Mouse (Mus musculus) brown adipose tissue, adult 24 weeks (tissue): Measurements from ENCODE around the gene Megf8. TPM values are rescaled to one million over a fixed set of nuclear protein-coding genes. Genes with fewer than 3 reads are reported as not detected.

ENCODE experiments used
- H3K27ac ChIP-seq: fragments of 200-500 bp; replicated peaks from 2 replicates; pipeline ENCODE4 v1.5.1; 2012; ENCODE audit warnings: low read depth, mild to moderate bottlenecking, low read length
- H3K4me1 ChIP-seq: fragments of 200-500 bp; 2 replicates; pipeline ENCODE4 v1.6.1; 2012; ENCODE audit warnings: low read length, mixed read lengths; ENCODE audit not compliant: control insufficient read depth, insufficient read depth, insufficient read length
- H3K4me3 ChIP-seq: fragments of 200-500 bp; 2 replicates; pipeline ENCODE4 v1.5.1; 2012; ENCODE audit warnings: low read depth, mild to moderate bottlenecking, low read length, moderate library complexity; ENCODE audit not compliant: insufficient read depth
- polyA plus RNA-seq: library from polyadenylated mRNA; stranded (reverse); fragments of >200 nt; gene quantifications from 2 replicates; pipeline ENCODE4 v1.2.4, GENCODE M21; 2012; ENCODE audit not compliant: missing spikeins, insufficient read depth, insufficient read length

The Megf8 gene
- polyA plus RNA-seq, 1 experiment: 12.7 TPM

DNA sequence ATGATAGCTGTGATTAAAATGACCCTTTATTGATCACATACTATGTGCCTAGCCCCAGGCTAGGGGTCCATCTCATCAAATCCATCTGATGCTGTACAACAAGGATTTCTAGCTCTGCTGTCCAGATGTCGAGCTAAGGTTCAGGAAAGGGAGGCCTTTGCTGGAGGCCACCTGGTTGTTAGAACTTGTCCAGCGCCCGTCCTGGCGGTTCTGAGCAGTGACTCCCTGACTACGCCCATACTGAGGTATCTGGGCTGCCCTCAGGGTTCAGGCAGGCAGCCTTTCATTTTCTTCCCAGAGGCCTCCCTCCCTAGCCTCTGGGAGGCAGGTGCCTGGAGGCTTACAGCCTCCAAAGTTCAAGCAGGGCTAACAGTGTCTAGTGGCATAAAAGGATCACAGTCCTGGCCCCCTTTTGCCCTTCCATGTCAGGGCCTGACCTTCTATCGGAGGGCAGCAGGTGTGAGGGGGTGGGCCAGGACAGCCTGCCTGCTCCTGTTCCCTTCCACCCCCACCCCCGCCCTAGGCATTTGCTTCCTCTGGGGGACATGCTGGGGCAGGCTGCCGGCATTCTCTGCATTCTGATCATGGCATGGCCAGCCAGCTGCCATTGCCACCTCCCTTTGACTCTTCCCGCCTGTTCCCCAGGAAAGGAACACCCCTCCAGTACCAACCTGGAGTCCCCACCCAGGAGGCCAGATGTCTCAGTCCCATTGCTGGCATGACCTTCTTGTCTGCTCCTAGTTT is 41.2 kb upstream of the Megf8 start:
- H3K4me1 ChIP-seq: peaks cover 11% of the 10 kb centered on the region
- no peak overlapping the region for H3K27ac ChIP-seq
- no peak overlapping the region for H3K4me3 ChIP-seq

DNA sequence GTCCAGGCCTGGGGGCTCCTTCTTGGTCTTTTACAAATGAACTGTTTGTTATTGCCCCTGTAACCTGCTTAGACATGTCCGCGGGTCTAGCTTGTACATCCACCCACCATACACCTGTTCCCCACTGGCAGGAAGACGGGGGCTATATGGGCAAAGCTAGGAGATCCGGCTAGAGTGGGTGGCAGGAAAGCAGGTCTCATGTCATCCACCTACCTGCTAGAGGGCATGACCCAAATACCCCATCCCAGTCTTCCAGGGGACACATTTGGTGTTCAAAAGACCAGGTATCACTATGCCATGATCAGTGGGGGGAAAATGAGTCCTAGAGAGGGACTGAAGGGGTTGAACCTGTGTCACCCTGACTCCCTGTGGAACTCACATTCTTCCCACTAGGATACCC is 39.6 kb upstream of the Megf8 start:
- peak overlapping the region; percentile 45 for H3K27ac ChIP-seq
- H3K4me1 ChIP-seq: peaks cover 16% of the 10 kb centered on the region
- H3K4me3 ChIP-seq: no peak overlapping the region

DNA sequence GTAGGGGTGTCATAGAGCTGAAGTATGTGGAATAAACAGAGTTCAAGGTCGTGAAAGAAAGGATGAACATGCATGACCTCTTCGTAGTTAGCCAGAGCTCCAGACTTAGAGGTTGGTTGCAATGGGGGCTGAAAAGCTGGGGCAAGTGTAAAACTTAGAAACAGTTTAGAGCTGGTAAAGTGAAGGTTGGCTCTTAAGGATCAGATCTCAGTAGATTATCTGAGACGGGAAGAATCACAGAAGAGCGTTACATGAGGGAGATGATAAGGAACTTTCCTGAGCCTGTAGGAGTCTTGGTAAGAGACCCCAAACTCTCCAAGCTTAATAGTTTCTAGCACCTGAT is 39.0 kb upstream of the Megf8 start:
- Histone ChIP-seq H3K4me3 (peak overlapping the region; percentile 41), H3K27ac (peak overlapping the region; percentile 45), H3K4me1 (peaks cover 19% of the 10 kb centered on the region)

DNA sequence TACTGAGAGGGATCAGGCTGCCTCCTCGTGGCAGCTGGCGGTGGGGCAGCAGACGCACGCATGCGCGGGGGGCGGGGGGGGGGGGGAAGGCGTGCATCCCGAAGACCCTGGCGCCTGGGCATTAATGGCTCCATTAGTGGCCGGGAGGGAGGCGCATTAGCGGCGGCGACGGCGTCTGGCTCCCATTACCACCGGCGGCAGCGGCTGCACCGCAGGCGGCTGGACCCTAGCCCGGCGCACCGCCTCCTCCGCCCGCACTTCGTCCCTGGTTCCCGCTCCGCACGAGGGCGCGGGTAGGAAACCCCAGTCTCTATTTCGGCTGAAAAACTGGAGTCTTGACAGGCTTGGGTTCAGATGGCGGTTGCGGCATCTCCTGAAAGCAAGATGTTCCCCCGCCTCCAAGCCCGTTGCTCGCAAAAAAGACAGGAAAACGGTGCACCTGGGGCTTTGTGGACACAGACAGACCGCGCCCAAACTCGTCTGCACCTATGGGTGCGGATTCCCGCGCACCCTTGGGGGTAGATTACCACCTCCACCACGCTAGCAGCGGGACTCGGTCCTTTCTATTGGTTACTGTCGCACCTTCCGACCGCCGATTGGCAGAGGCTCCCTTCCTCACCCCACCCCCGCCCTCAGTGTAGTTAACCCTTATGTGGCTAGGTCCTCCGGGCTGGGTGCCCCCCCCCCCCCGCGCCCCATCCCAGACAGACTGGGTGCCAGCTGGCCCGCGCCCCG is 38.5 kb upstream of the Megf8 start:
- H3K4me1 ChIP-seq: peaks cover 19% of the 10 kb centered on the region
- peak overlapping the region; percentile 76 for H3K4me3 ChIP-seq

DNA sequence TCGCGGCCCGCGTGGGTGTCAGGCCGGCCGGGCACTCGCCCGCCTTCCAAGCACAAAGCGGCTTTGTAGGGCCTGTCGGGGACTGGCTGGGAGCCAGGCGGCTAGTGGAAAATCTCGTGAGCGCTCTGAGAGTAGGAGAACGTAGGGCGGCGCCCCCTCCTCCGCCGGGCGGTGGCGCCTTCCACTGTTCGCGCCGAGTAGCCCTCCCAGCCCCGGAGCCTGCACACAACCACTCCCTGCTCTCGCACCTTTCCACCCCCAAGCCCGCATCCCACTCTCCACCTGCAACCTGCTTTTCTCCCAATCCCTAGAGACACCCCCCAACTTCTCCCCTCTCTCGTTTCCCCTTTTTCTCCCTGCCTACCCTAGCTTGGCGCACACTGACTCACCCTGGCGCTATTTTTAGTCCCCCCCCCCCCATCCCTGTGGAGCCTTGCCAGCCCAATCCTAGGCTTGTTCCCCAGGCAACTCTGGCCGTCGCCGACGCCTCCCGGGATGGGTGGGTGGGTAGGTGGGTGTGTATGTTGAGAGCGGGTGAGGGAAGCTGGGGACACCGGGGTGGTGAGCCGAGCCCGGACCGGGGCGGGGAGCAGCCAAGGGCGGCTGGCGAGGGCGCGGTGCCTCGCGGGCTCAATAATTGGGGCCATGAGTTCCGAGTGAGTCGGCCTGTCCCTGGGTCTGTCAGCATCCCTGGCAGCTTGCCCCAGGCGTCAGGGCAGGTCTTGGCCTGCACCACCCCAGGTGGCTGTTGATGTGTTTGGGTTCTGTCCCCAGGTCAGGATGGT is 37.7 kb upstream of the Megf8 start:
- Histone ChIP-seq H3K4me1 (peaks cover 21% of the 10 kb centered on the region), H3K4me3 (peak overlapping the region; percentile 76), H3K27ac (peak overlapping the region; percentile 99)

More for the DNA sequence above, 38.5 kb upstream of the Megf8 start:
- H3K27ac ChIP-seq: peak overlapping the region; percentile 99

DNA sequence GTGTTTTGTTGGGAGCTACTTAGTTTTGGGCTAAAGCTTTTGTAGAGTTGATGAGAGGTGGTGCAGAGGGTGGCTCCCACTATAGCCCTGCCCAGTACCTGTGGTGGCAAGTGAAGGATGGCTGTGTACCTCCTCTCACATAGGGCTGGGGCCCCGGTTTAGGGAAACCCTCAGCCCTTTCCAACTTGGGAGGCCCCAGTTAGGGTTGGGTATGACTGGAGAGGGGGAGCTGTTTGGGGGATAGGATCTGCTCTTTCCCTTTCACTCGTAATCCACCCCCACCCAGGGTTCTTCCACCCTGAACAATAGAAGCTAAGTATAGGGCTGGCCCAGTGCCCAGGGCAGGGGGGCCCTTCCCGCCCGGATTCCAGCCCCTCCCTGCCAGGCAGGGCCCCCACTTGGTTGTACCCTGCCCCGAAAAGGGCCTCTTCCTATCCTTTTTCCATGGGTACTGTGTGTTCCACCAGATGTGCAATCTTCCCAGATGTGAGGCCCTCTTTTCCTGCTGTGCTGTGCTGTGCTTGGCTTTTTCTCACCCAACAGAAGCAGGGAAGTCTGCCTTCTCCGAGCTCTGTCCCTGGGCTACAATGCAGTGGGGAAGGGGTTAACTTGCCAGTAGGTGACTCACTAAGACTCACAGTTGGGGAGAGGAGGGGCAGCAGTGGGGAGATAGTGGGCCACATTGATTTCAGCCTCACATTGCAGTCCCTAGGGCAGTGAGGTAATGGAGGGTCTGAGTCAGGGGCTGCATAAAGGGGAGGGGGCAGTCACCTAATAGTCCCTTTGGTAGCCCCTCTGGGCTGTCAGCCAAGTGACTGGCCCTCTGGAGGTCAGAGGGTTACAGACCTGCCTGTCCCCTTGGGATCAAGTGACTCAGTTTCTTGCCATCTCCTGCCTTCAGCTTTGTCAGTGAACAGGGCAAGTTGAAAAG is 36.8 kb upstream of the Megf8 start:
- peaks cover 22% of the 10 kb centered on the region for H3K4me1 ChIP-seq
- H3K27ac ChIP-seq: peak overlapping the region; percentile 99
- peak overlapping the region; percentile 76 for H3K4me3 ChIP-seq

DNA sequence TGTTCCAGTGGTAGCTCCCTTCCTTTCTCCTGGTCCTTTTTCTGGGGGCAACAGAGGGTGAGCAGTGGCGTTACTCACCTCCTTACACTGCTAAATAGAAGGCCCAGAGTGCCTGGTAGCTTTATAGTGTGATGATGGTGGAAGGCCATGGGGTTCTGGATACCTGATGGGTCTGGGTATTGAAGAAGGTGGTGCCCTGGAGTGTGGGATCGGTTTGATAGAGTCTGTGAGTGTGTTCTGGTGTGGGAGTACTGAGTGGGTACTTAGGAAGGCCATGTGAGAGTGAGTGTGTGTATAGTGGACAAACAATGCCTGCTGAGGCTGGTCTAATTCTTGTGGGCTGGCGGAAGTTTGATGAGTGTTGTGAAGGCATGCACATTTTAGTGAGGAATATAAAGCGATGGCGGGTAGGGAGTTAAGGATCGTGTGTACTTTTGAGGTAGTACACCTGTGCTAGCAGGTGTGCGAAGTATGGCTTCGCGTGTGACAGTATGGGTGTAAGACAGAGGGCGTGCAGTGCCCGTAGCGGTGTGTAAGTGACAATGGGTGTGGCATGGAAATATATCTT is 35.7 kb upstream of the Megf8 start:
- Histone ChIP-seq H3K27ac (peak overlapping the region; percentile 99), H3K4me1 (peaks cover 20% of the 10 kb centered on the region), H3K4me3 (peak overlapping the region; percentile 38)

DNA sequence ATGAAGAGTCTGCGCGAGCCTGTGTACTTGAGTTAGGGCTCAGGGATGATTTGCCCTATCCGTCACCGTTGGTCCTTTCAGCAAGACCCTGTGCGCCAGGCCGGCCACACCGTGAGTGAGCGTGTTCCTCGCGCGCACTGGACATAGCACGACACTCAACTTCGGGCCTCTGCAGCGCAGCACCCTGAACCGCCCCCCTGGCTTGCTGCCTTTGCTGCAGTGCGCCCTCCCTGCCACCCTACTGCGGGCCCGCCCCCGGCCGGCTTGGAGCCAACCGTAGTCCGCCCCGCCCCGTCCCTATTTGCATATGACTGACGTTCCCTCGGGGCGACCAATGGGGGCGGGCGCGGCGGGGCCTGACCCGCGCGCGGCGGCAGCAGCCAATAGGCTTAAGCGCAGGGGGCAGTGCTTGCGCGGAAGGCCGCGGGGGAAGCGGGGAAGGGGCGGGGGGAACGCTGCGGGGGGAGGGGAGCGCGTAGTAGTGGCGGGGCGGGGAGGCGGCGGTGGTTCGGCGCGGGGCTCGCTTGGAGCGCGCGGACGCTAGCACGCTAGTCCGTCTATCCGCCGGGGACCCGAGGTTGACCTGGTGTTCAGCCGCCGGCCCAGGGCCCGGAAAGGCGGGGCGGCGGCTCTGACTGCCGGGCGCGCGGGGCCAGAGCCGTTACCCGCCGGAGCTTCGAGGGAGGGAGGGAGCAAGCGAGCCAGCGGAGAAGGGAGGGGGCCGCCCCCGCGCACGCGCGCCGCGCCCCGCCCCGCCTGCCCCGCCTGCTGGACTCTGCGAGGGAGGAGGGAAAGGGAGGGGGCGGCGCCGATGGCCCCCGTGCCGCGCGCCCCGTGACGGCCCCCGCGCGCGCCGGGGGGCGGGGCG is 35.0 kb upstream of the Megf8 start:
- peak overlapping the region; percentile 83 for H3K4me3 ChIP-seq
- peak overlapping the region; percentile 99 for H3K27ac ChIP-seq
- peaks cover 20% of the 10 kb centered on the region for H3K4me1 ChIP-seq

DNA sequence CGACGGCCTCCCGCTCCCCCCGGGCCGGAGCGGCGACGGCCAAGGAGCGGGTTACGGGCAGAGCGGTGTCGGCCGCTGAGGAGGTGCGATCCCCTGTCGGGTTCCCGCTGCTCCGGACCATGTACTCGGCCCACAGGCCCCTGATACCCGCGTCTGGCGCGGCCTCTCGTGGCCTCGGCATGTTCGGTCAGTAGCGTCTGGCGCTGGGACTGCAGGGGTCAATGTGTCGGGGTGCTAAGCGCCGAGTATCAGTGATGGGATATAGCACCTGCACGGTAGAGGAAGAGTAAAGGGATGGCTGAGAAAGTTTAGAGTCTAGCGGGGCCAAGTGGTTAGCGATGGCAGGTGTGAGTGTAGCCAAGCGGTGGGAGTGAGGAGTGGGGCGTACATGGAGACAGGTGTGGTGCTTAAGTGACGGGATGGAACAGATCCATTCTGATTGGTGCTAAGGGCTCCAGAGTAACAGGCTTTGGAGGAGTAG is 34.2 kb upstream of the Megf8 start:
- peak overlapping the region; percentile 68 for H3K4me3 ChIP-seq
- 0 out of 2 replicates have a peak overlapping the region, but pooled peaks have one; percentile 10 for H3K27ac ChIP-seq
- H3K4me1 ChIP-seq: peaks cover 20% of the 10 kb centered on the region

DNA sequence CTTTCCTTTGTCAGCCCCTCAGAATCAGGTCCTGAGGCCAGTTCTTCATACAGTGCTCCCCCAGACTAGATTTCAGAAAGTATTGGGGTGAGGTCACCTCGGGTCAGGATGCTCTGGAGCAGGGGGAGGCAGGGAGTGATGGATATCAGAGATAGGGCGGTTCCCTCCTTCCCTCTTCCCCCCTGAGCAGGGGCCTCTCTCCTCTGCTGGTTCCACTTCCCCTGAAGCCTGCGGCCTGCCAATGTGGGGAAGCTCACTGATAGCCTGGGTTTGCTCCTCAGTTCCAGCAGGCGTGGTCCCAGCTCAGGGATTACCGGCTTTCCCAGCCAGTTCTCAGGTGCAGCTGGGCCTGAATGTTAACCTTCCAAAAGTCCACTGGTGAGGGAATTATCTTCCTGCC is 33.3 kb upstream of the Megf8 start:
- Histone ChIP-seq H3K4me1 (peaks cover 20% of the 10 kb centered on the region), H3K4me3 (peak overlapping the region; percentile 68), H3K27ac (no peak overlapping the region)

DNA sequence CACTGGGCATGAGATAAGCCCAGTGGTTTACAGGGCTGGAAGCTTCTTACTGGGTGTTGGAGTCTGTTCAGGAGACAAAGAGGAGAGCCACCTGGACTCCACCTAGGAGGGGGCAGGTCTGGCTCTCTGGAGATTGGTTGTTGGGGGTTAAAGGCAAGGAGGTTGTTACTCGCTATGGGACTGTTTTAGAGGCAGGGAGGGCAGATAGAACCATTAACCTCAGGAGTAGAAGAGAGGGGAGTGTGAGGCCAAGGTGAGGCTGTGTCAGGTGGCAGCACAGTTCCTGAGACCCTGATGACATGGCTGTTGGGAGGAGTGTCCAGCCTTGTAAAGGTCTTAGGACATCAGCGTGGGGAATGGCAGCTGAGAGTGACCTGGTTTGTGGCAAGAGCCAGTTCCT is 32.8 kb upstream of the Megf8 start:
- H3K27ac ChIP-seq: no peak overlapping the region
- H3K4me1 ChIP-seq: peaks cover 20% of the 10 kb centered on the region
- no peak overlapping the region for H3K4me3 ChIP-seq

DNA sequence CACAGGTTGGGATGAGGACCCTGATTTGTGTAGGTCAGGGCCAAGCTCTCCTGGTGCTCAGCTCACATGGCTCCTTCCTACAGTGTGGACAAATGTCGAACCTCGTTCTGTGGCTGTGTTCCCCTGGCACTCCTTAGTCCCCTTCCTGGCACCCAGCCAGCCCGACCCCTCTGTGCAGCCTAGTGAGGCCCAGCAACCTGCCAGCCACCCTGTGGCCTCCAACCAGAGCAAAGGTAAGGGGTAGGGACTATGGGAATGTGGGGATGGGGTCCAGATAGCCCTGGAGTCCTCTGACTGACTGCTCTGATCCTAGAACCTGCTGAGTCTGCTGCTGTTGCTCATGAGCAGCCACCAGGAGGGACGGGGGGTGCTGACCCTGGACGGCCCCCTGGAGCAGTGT is 32.2 kb upstream of the Megf8 start:
- Histone ChIP-seq H3K27ac (no peak overlapping the region), H3K4me1 (peaks cover 20% of the 10 kb centered on the region), H3K4me3 (no peak overlapping the region)

DNA sequence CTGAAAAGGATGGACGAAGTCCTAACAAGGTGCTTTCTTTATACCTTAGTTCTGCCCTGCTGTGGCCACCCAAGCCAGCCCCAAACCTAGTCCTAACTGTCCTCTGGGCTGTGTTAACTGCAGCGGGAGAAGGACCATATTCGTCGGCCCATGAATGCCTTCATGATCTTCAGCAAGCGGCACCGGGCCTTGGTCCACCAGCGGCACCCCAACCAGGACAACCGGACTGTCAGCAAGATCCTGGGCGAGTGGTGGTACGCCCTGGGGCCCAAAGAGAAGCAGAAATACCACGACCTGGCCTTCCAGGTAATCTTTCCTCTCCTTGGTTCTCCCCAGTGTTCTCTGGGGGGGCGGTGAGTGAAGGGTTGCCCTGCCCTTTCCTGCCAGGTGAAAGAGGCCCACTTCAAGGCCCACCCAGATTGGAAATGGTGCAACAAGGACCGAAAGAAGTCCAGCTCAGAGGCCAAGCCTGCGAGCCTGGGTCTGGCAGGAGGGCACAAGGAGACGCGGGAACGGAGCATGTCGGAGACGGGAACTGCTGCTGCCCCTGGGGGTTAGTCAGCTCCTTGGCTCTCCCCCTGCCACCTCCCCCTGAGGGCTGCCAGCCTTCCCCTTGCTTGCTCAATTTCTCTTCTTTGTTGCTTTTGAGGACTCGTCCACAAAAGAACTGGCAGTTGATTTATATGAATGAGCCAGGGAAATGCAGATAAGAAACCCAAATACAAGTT is 31.3 kb upstream of the Megf8 start:
- Histone ChIP-seq H3K27ac (no peak overlapping the region), H3K4me1 (peaks cover 17% of the 10 kb centered on the region), H3K4me3 (no peak overlapping the region)
